Mouse (Mus musculus) erythroblast, embryonic 14.5 days (primary cell): ENCODE results near the gene Dscam. TPM values are rescaled to one million over a fixed set of nuclear protein-coding genes. Genes with fewer than 3 reads are reported as not detected.

Experiments used
- H3K27me3 ChIP-seq: 2 replicates; pipeline ENCODE4 v1.6.1; 2012; ENCODE audit warnings: inconsistent platforms; ENCODE audit not compliant: control insufficient read depth
- H3K36me3 ChIP-seq: 2 replicates; pipeline ENCODE4 v1.6.1; 2012; ENCODE audit warnings: mild to moderate bottlenecking, inconsistent platforms; ENCODE audit not compliant: control insufficient read depth
- H3K4me1 ChIP-seq: 2 replicates; pipeline ENCODE4 v1.6.1; 2012; ENCODE audit warnings: inconsistent platforms; ENCODE audit not compliant: control insufficient read depth
- H3K4me3 ChIP-seq: replicated peaks from 2 replicates; pipeline ENCODE3; 2012; ENCODE audit warnings: moderate library complexity, mild to moderate bottlenecking, inconsistent platforms
- H3K9me3 ChIP-seq: 2 replicates; pipeline ENCODE4 v1.6.1; 2012; ENCODE audit warnings: low read length, inconsistent platforms, mixed read lengths; ENCODE audit not compliant: control insufficient read depth
- GATA1 ChIP-seq: IDR thresholded peaks from 2 replicates; pipeline ENCODE4 v1.6.1; 2012; ENCODE audit warnings: low read length, inconsistent platforms, mixed read lengths
- TAL1 ChIP-seq: IDR thresholded peaks from 3 replicates; pipeline ENCODE4 v1.6.1; 2012; ENCODE audit warnings: low read length, inconsistent platforms, mixed read lengths
- polyA plus RNA-seq: library from polyadenylated mRNA; stranded (reverse); fragments of >175 nt; gene quantifications from 2 replicates; pipeline ENCODE4 v1.2.3, GENCODE M21; 2012

Dscam gene
- polyA plus RNA-seq, 1 experiment = not detected

GRCm38 (mm10) chr16:96610806-96611205 is 559.7 kb downstream of the Dscam start:
- Histone ChIP-seq H3K4me3 (no peak overlapping the region), H3K36me3 (no peaks in the 10 kb centered on the region), H3K27me3 (no peaks in the 10 kb centered on the region), H3K4me1 (no peaks in the 10 kb centered on the region), H3K9me3 (no peaks in the 10 kb centered on the region)
- TF ChIP-seq TAL1 (no peak), GATA1 (no peak)

DNA sequence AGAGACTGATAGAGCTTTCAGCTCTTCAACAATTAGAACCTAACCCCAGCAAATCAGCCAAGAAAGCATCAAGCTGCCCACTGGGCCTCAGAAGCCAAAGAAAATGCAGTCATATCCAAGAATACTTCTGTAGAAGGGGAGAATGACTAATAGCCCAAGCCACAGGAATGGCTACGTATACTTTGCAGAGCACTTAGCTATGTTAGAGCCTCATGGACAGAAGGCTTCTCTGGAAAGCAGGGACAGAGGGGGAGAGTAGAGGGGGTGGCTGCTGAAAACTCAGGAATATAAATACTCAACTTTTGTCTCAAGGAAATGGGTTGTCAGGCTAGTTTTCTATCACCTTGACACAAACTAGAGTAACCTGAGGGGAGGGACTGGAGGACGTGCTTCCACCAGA is 568.3 kb downstream of the Dscam start:
- TF ChIP-seq GATA1 = no peak
- no peaks in the 10 kb centered on the region for H3K4me1 ChIP-seq

GRCm38 (mm10) chr16:96600791-96601190 is 569.8 kb downstream of the Dscam start:
- Histone ChIP-seq H3K9me3 (no peaks in the 10 kb centered on the region), H3K4me1 (no peaks in the 10 kb centered on the region), H3K4me3 (no peak overlapping the region), H3K27me3 (no peaks in the 10 kb centered on the region), H3K36me3 (no peaks in the 10 kb centered on the region)
- TF ChIP-seq TAL1 (no peak), GATA1 (no peak)

More for the DNA sequence above, 568.3 kb downstream of the Dscam start:
- no peaks in the 10 kb centered on the region for H3K9me3 ChIP-seq
- no peak overlapping the region for H3K4me3 ChIP-seq
- H3K27me3 ChIP-seq = no peaks in the 10 kb centered on the region
- H3K36me3 ChIP-seq = no peaks in the 10 kb centered on the region

DNA sequence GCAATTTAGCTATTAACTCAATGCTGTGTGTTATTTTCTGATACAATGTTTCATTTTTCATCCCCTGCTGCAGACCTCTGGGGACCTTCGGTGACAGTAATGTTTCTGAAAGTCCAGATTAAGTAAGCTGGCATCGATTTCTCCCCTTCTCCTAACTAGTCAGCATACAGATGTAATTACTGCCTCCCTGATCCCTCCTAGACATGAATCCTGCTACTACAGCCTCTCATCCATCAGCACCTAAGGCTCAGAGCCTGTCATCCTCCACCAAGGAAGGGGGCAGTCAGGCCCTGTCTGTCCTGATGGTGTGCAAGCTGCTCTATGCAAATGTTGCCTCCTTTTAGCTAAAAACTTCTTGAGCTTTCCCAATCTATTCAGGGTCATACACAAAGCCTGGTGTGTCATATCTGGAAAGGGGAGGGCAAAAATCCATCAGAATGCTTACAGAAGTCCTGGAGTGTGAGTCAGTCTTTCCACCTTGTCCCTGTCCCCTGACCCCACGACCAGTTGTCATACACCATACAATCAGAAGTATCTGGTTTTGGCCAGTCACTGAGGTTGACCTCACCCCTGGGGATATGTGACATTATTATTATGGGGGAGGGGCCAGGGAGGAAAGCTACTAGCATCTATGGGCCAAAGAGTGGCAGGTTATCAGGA is 571.0 kb downstream of the Dscam start:
- Histone ChIP-seq H3K27me3 (no peaks in the 10 kb centered on the region), H3K9me3 (no peaks in the 10 kb centered on the region), H3K4me3 (no peak overlapping the region), H3K4me1 (no peaks in the 10 kb centered on the region), H3K36me3 (no peaks in the 10 kb centered on the region)
- TF ChIP-seq GATA1 = no peak
- TF ChIP-seq TAL1 = no peak

- no peaks in the 10 kb centered on the region for H3K4me1 ChIP-seq
- TF ChIP-seq TAL1 = no peak
- TF ChIP-seq GATA1 = no peak
- no peaks in the 10 kb centered on the region for H3K9me3 ChIP-seq
- H3K27me3 ChIP-seq = no peaks in the 10 kb centered on the region
- no peaks in the 10 kb centered on the region for H3K36me3 ChIP-seq
- no peak overlapping the region for H3K4me3 ChIP-seq
Measured at GRCm38 (mm10) chr16:96575841-96576240, 594.7 kb downstream of the Dscam start.

DNA sequence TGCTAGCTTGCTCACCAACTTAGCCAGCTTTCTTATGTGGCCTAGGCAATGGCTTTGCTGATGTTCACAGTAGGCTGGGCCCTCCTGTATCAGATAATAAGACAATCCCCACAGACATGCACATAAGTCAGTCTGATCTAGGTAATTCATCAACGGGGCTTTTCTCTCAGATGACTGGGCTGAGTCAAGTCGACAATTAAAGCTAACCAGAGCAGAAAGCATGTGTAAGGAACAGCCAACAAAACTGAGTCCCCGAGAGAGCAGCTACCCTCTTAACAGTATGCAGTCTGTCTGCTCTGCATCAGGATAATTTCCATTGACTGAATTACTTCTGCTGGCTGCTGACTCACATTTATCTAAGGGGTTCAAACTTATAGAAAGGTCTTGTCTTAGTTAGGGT is 603.1 kb downstream of the Dscam start:
- H3K4me1 ChIP-seq = no peaks in the 10 kb centered on the region
- H3K27me3 ChIP-seq = no peaks in the 10 kb centered on the region
- no peaks in the 10 kb centered on the region for H3K36me3 ChIP-seq

DNA sequence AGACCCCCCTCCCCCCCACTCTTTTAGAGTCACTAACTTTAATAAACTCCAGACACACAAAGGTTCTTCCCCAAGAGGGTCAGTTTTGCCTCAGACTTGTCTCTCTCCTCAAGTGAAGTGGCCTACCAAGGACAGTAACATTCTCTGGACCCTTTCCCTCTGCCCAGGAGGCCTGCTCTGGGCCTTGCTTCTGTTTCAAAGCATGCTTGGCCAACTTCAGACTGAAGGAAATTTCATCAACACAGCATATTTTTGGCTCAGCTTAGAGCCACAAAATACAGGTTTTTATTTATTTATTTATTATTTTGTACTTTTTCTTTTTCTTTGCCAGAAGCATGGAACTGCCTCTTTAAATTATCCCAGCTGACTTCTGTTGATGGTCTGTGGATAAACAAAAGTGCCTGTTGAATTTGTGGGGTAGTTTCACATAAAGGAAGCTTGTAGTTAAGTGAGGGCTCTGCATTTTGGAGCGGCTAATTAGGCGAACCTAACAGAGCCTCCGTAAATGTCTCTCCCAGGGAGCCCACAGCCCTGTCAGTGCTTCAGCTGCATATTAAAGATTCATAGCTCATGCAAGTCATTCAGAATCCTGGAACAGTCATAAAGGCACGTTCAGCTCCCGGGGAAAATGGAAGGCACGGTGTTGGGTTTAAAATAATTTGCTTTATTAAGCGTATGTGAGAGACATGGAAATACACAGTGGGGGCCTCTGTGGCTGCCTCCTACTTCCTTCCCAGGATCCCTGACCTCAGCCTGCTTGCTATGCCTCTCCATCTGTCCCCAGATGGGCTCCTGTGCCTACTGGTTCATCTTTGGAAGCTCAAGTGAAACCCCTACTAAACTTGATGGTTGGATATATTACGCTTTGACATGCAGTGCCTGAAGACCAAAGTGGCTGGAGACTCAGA is 606.9 kb downstream of the Dscam start:
- H3K27me3 ChIP-seq = no peaks in the 10 kb centered on the region
- no peak for TF ChIP-seq GATA1
- TF ChIP-seq TAL1 = no peak
- H3K4me3 ChIP-seq = no peak overlapping the region

More for the DNA sequence above, 603.1 kb downstream of the Dscam start:
- Histone ChIP-seq H3K9me3 (no peaks in the 10 kb centered on the region), H3K4me3 (no peak overlapping the region)
- TF ChIP-seq GATA1 (no peak), TAL1 (no peak)

DNA sequence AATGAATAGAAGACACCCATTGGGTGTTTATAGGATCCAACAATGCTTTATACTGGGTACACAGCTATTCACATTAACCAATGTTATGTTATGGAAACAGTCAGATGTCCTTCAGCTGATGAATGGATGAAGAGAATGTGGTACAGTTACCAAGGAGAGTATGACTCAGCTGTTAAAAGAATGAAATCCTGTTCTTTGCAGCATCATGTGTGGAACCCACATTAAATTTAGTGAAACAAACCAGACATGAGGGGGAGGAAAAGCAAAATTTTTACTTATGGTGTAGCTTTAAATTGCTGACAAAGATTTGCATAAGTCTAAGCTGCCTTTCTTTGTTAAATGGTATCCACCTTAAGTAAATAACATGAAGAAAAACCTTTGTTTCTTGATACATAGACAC is 610.8 kb downstream of the Dscam start:
- Histone ChIP-seq H3K4me3 (no peak overlapping the region), H3K27me3 (no peaks in the 10 kb centered on the region), H3K9me3 (no peaks in the 10 kb centered on the region), H3K4me1 (no peaks in the 10 kb centered on the region), H3K36me3 (no peaks in the 10 kb centered on the region)
- TF ChIP-seq GATA1 (no peak), TAL1 (no peak)

More for the DNA sequence above, 606.9 kb downstream of the Dscam start:
- no peaks in the 10 kb centered on the region for H3K36me3 ChIP-seq
- H3K9me3 ChIP-seq = no peaks in the 10 kb centered on the region
- H3K4me1 ChIP-seq = no peaks in the 10 kb centered on the region

DNA sequence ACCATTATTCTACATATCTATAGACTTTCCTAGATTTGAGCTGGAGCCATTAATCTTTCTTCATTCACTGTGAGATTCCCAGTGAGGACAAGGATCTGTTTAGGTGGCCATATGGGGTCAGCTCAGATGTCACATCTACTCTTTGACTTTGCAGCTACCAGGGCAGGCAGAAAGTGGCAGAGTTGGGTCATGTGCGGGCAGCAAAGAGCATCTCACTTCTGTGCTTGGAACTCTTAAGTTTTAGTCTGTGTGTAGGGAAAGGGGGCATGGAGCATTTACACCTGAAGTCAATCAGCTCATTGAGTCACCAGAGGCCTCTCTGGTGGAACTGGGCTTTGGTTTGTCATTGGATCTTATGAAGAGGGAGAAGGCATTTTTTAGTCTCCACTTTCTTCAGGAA is 612.2 kb downstream of the Dscam start:
- H3K36me3 ChIP-seq = no peaks in the 10 kb centered on the region
- no peak for TF ChIP-seq TAL1
- TF ChIP-seq GATA1 = no peak
- no peak overlapping the region for H3K4me3 ChIP-seq
- no peaks in the 10 kb centered on the region for H3K4me1 ChIP-seq
- H3K27me3 ChIP-seq = no peaks in the 10 kb centered on the region
- H3K9me3 ChIP-seq = no peaks in the 10 kb centered on the region
